Mouse (Mus musculus) testis, adult 2 months (tissue): ENCODE results near the gene Ube2o. TPM values are rescaled to one million over a fixed set of nuclear protein-coding genes. Genes with fewer than 3 reads are reported as not detected.

Experiments used
- H3K27ac ChIP-seq: fragments of 200-500 bp; 2 replicates; pipeline ENCODE4 v1.5.1; 2012; ENCODE audit warnings: low read depth, low read length; ENCODE audit not compliant: control insufficient read depth, insufficient read depth
- H3K27me3 ChIP-seq: fragments of 200-500 bp; 2 replicates; pipeline ENCODE4 v1.6.1; 2012; ENCODE audit warnings: mild to moderate bottlenecking, low read length, moderate library complexity; ENCODE audit not compliant: control insufficient read depth, insufficient read depth
- H3K36me3 ChIP-seq: fragments of 200-500 bp; 2 replicates; pipeline ENCODE4 v1.6.1; 2012; ENCODE audit warnings: mild to moderate bottlenecking, low read length; ENCODE audit not compliant: control insufficient read depth, insufficient read depth
- H3K4me1 ChIP-seq: fragments of 200-500 bp; 2 replicates; pipeline ENCODE4 v1.6.1; 2012; ENCODE audit warnings: low read length; ENCODE audit not compliant: control insufficient read depth, insufficient read depth
- H3K4me3 ChIP-seq: fragments of 200-500 bp; 2 replicates; pipeline ENCODE4 v1.5.1; 2012; ENCODE audit warnings: low read depth, mild to moderate bottlenecking, low read length, moderate library complexity, mixed read lengths; ENCODE audit not compliant: control insufficient read depth
- CTCF ChIP-seq: fragments of 200-500 bp; IDR thresholded peaks from 2 replicates; pipeline ENCODE4 v1.5.1; 2012; ENCODE audit warnings: low read depth, mild to moderate bottlenecking, inconsistent platforms, low read length, moderate library complexity; ENCODE audit not compliant: control insufficient read depth, insufficient read depth, insufficient replicate concordance
- POLR2A ChIP-seq: fragments of 200-500 bp; IDR thresholded peaks from 2 replicates; pipeline ENCODE4 v1.6.1; 2012; ENCODE audit warnings: low read depth, mild to moderate bottlenecking, inconsistent platforms, low read length, moderate library complexity; ENCODE audit not compliant: control insufficient read depth
- polyA plus RNA-seq: library from polyadenylated mRNA; depleted of rRNA; stranded (reverse); fragments of >200 nt; gene quantifications from 2 replicates; pipeline ENCODE4 v1.2.3, GENCODE M21; 2012

The Ube2o gene
- polyA plus RNA-seq, 1 experiment: 31.6 TPM

GRCm38 (mm10) chr11:116515330-116516020 lies 65.8 kb downstream of the Ube2o start:
- no peak overlapping the region for H3K27ac ChIP-seq
- H3K27me3 ChIP-seq: no peaks in the 10 kb centered on the region
- H3K4me1 ChIP-seq: peaks cover 5% of the 10 kb centered on the region
- TF ChIP-seq POLR2A (no peak), CTCF (no peak)
- peak overlapping the region; percentile 64 for H3K4me3 ChIP-seq
- no peaks in the 10 kb centered on the region for H3K36me3 ChIP-seq

GRCm38 (mm10) chr11:116513531-116514038 lies 67.7 kb downstream of the Ube2o start:
- no peak for TF ChIP-seq POLR2A
- no peak for TF ChIP-seq CTCF
- H3K27ac ChIP-seq: no peak overlapping the region

GRCm38 (mm10) chr11:116512987-116513386 lies 68.3 kb downstream of the Ube2o start:
- H3K27ac ChIP-seq: no peak overlapping the region
- H3K36me3 ChIP-seq: no peaks in the 10 kb centered on the region
- no peak for TF ChIP-seq POLR2A
- no peak for TF ChIP-seq CTCF

More at GRCm38 (mm10) chr11:116513531-116514038, 67.7 kb downstream of the Ube2o start:
- Histone ChIP-seq H3K4me1 (peaks cover 5% of the 10 kb centered on the region), H3K4me3 (no peak overlapping the region), H3K27me3 (no peaks in the 10 kb centered on the region), H3K36me3 (no peaks in the 10 kb centered on the region)

GRCm38 (mm10) chr11:116512154-116512553 lies 69.1 kb downstream of the Ube2o start:
- Histone ChIP-seq H3K27me3 (no peaks in the 10 kb centered on the region), H3K27ac (no peak overlapping the region), H3K4me3 (no peak overlapping the region), H3K4me1 (peaks cover 5% of the 10 kb centered on the region), H3K36me3 (no peaks in the 10 kb centered on the region)
- TF ChIP-seq CTCF (no peak), POLR2A (no peak)

More at GRCm38 (mm10) chr11:116512987-116513386, 68.3 kb downstream of the Ube2o start:
- H3K4me3 ChIP-seq: no peak overlapping the region
- no peaks in the 10 kb centered on the region for H3K27me3 ChIP-seq
- peaks cover 5% of the 10 kb centered on the region for H3K4me1 ChIP-seq

GRCm38 (mm10) chr11:116511301-116511868 lies 69.9 kb downstream of the Ube2o start:
- no peak overlapping the region for H3K4me3 ChIP-seq
- H3K36me3 ChIP-seq: no peaks in the 10 kb centered on the region
- H3K4me1 ChIP-seq: peaks cover 5% of the 10 kb centered on the region
- no peak for TF ChIP-seq POLR2A
- H3K27me3 ChIP-seq: no peaks in the 10 kb centered on the region
- H3K27ac ChIP-seq: no peak overlapping the region

- no peak for TF ChIP-seq CTCF
- no peak for TF ChIP-seq POLR2A
- no peak overlapping the region for H3K27ac ChIP-seq
Measured at GRCm38 (mm10) chr11:116508689-116509088, 72.6 kb downstream of the Ube2o start.

GRCm38 (mm10) chr11:116506151-116506875 lies 74.9 kb downstream of the Ube2o start:
- Histone ChIP-seq H3K4me3 (no peak overlapping the region), H3K36me3 (no peaks in the 10 kb centered on the region), H3K27me3 (no peaks in the 10 kb centered on the region), H3K4me1 (peaks cover 4% of the 10 kb centered on the region; the same call in 1 of the 2 replicates), H3K27ac (no peak overlapping the region)
- TF ChIP-seq CTCF: no peak
- TF ChIP-seq POLR2A: no peak

More at GRCm38 (mm10) chr11:116508689-116509088, 72.6 kb downstream of the Ube2o start:
- Histone ChIP-seq H3K36me3 (no peaks in the 10 kb centered on the region), H3K4me3 (no peak overlapping the region), H3K4me1 (peaks cover 4% of the 10 kb centered on the region; the same call in 1 of the 2 replicates), H3K27me3 (no peaks in the 10 kb centered on the region)
